Mouse (Mus musculus) thymus, adult 2 months (tissue): ENCODE results near the gene Ociad1.

Experiments
- CTCF ChIP-seq: fragments of 200-500 bp; IDR thresholded peaks from 2 replicates; pipeline ENCODE4 v1.5.1; 2012; ENCODE audit warnings: mild to moderate bottlenecking, control low read depth, low read length, moderate library complexity, borderline replicate concordance; ENCODE audit not compliant: control insufficient read depth, poor library complexity, insufficient read depth; ENCODE audit errors: extremely low read depth
- POLR2A ChIP-seq: fragments of 200-500 bp; IDR thresholded peaks from 2 replicates; pipeline ENCODE4 v1.6.1; 2012; ENCODE audit warnings: mild to moderate bottlenecking, low read length, control low read depth, moderate library complexity; ENCODE audit not compliant: control insufficient read depth, poor library complexity, insufficient read depth; ENCODE audit errors: extremely low read depth

DNA sequence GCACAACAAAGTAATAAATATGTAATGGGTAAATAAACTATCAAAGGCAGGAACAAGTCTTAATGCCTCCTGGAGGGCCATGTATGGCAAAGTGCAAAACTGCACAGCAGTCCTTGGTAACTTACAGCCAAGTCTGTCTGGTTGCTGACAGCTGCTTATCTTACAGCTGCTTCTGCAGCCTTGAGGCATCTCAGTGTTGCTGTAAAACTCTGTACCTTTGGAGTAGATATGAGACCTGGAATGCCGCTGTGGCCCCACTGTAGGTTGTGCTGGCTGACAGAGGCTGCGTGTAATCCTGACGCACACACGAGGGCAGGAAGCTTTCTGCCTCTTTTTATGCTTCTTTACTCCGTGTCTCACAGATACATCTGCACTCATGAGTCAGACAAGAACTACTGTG, 18.9 kb downstream of the Ociad1 start:
- TF ChIP-seq CTCF (no peak), POLR2A (no peak)
